Mouse (Mus musculus) liver, postnatal 0 days (tissue): ENCODE data around the gene Tmem50a.

ENCODE experiments used
- CTCF ChIP-seq: sonication (generic); IDR thresholded peaks from 2 replicates; pipeline ENCODE4 v1.5.1; 2016; ENCODE audit warnings: antibody characterized with exemption, low read depth
- EP300 ChIP-seq: IDR thresholded peaks from 2 replicates; pipeline ENCODE4 v1.6.1; 2016; ENCODE audit warnings: antibody characterized with exemption, low read depth, mild to moderate bottlenecking

DNA sequence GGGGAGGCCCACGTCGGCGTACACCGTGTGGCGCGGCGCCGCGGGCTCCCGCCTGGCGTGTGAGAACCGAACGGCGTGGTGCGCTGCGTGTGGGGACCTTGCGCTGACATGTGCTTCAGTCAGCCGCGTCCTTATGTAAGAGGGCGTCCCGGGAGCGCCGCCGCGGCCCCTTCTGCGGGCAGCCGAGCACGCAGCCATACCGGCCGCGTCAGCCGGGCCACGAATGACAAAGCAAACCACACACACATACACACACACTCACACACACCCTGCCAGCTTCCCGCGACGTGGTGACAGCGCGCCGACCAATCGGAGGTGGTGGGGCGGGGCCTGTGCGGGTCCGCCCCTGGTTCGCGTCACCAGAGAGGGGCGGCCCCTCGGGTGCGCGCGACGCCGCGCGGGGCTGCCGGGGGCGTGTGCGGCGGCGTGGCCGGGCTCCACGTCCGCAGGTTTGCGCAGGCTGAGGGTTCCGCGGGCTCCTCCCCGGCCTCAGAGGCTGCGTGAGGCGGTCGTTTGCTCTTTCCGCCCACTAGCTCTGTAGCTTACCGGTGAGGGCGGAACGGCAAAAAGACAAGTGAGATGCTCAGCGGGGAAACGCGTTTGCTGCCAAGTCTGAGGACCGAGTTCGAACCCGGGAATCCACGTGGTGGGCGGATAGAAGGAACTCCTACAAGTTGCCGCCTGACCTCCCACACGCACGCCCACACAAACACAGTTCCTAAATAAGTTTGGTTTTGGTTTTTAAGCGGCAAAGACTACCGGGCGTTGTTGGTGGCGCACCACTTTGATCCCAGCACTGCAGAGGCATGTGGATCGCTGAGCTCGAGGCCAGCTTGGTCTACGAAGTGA lies 61.0 kb downstream of the Tmem50a start:
- 0 out of 2 replicates have a peak, but pooled peaks have one; percentile 3 for TF ChIP-seq CTCF
- TF ChIP-seq EP300: no peak
